Mouse (Mus musculus): Measurements from ENCODE around the gene Lcp1.
"Not testable (repeated sequence)": the region's sequence is repeated elsewhere in the genome, so short reads cannot be mapped to it uniquely, and the experiment has no call there.

Gene Lcp1

GRCm38 (mm10) chr14:75130501-75131318, at the start of gene Lcp1, which contains the start of gene Lrrc63:
TSS of gene Lcp1 (plus strand) at chr14:75131101.
TSS of gene Lrrc63 (minus strand) at chr14:75130881.
- DNase-seq (ENCODE audit: low spot score in 2 of 2): peak; percentile 26 to 51

GRCm38 (mm10) chr14:75102956-75103355, 27.9 kb upstream of the Lcp1 start:
- DNase-seq (ENCODE audit: low spot score in 2 of 2): no peak

GRCm38 (mm10) chr14:75121658-75122057, 9.2 kb upstream of the Lcp1 start:
- no peak for DNase-seq (ENCODE audit: low spot score in 2 of 2)

GRCm38 (mm10) chr14:75131324-75131935, 529 bp downstream of the Lcp1 start:
- DNase-seq (ENCODE audit: low spot score in 2 of 2): no peak

- no peak for DNase-seq (ENCODE audit: low spot score in 2 of 2)
Measured at GRCm38 (mm10) chr14:75136119-75136966, 5.4 kb downstream of the Lcp1 start.

GRCm38 (mm10) chr14:75138503-75138902, 7.6 kb downstream of the Lcp1 start:
- DNase-seq (ENCODE audit: low spot score in 2 of 2): no peak

- no peak for DNase-seq (ENCODE audit: low spot score in 2 of 2)
Measured at GRCm38 (mm10) chr14:75139225-75139624, 8.3 kb downstream of the Lcp1 start.

- DNase-seq (ENCODE audit: low spot score in 2 of 2): not testable (repeated sequence)
Measured at GRCm38 (mm10) chr14:75147706-75148105, 16.8 kb downstream of the Lcp1 start.

- peak in 1 of 2 experiments; percentile 38 for DNase-seq (ENCODE audit: low spot score in 2 of 2)
Measured at GRCm38 (mm10) chr14:75148229-75148628, 17.3 kb downstream of the Lcp1 start.

GRCm38 (mm10) chr14:75150653-75151052, 19.8 kb downstream of the Lcp1 start:
- no peak for DNase-seq (ENCODE audit: low spot score in 2 of 2)

GRCm38 (mm10) chr14:75151146-75151545, 20.2 kb downstream of the Lcp1 start:
- no peak for DNase-seq (ENCODE audit: low spot score in 2 of 2)

- no peak for DNase-seq (ENCODE audit: low spot score in 2 of 2)
Measured at GRCm38 (mm10) chr14:75154481-75154880, 23.6 kb downstream of the Lcp1 start.

GRCm38 (mm10) chr14:75159375-75159774, 28.5 kb downstream of the Lcp1 start:
- no peak for DNase-seq (ENCODE audit: low spot score in 2 of 2)

- no peak for DNase-seq (ENCODE audit: low spot score in 2 of 2)
Measured at GRCm38 (mm10) chr14:75163866-75164265, 33.0 kb downstream of the Lcp1 start.

GRCm38 (mm10) chr14:75164345-75164744, 33.4 kb downstream of the Lcp1 start:
- DNase-seq (ENCODE audit: low spot score in 2 of 2): no peak

- DNase-seq (ENCODE audit: low spot score in 2 of 2): no peak
Measured at GRCm38 (mm10) chr14:75165574-75166131, 34.8 kb downstream of the Lcp1 start.

- no peak for DNase-seq (ENCODE audit: low spot score in 2 of 2)
Measured at GRCm38 (mm10) chr14:75168501-75168900, 37.6 kb downstream of the Lcp1 start.

- DNase-seq (ENCODE audit: low spot score in 2 of 2): no peak
Measured at GRCm38 (mm10) chr14:75170546-75170945, 39.6 kb downstream of the Lcp1 start.

GRCm38 (mm10) chr14:75174296-75174695, 43.4 kb downstream of the Lcp1 start:
- no peak for DNase-seq (ENCODE audit: low spot score in 2 of 2)

GRCm38 (mm10) chr14:75174731-75175555, 44.0 kb downstream of the Lcp1 start:
- no peak for DNase-seq (ENCODE audit: low spot score in 2 of 2)

- no peak for DNase-seq (ENCODE audit: low spot score in 2 of 2)
Measured at GRCm38 (mm10) chr14:75175781-75176180, 44.9 kb downstream of the Lcp1 start.

All from frontal cortex, postnatal 36 days (tissue).